Mouse (Mus musculus) erythroblast, embryonic 14.5 days (primary cell): ENCODE data around the gene Fam221b.

Experiments
- GATA1 ChIP-seq: IDR thresholded peaks from 2 replicates; pipeline ENCODE4 v1.6.1; 2012; ENCODE audit warnings: low read length, inconsistent platforms, mixed read lengths
- TAL1 ChIP-seq: IDR thresholded peaks from 3 replicates; pipeline ENCODE4 v1.6.1; 2012; ENCODE audit warnings: low read length, inconsistent platforms, mixed read lengths

GRCm38 (mm10) chr4:43631046-43631955 lies 37.6 kb downstream of the Fam221b start, which contains the start of gene Npr2:
- TF ChIP-seq TAL1: no peak
- TF ChIP-seq GATA1: no peak
